Mouse (Mus musculus): ENCODE data around the gene Tmem189.

Gene Tmem189

GRCm38 (mm10) chr2:167680657-167681056, 9.0 kb downstream of the Tmem189 start:
- no peak for DNase-seq (ENCODE audit: low read depth, low spot score)

GRCm38 (mm10) chr2:167679902-167680430, 9.7 kb downstream of the Tmem189 start:
- peak; percentile 65 for DNase-seq (ENCODE audit: low read depth, low spot score)

GRCm38 (mm10) chr2:167678600-167678999, 11.0 kb downstream of the Tmem189 start:
- no peak for DNase-seq (ENCODE audit: low read depth, low spot score)

GRCm38 (mm10) chr2:167675120-167675909, 14.3 kb downstream of the Tmem189 start:
- DNase-seq (ENCODE audit: low read depth, low spot score) = no peak

- DNase-seq (ENCODE audit: low read depth, low spot score) = no peak
Measured at GRCm38 (mm10) chr2:167672212-167672685, 17.4 kb downstream of the Tmem189 start.

GRCm38 (mm10) chr2:167671101-167671633, 18.5 kb downstream of the Tmem189 start:
- DNase-seq (ENCODE audit: low read depth, low spot score) = no peak

GRCm38 (mm10) chr2:167669398-167669797, 20.2 kb downstream of the Tmem189 start:
- no peak for DNase-seq (ENCODE audit: low read depth, low spot score)

GRCm38 (mm10) chr2:167668426-167668825, 21.2 kb downstream of the Tmem189 start:
- DNase-seq (ENCODE audit: low read depth, low spot score) = no peak

GRCm38 (mm10) chr2:167665972-167666713, 23.5 kb downstream of the Tmem189 start:
- no peak for DNase-seq (ENCODE audit: low read depth, low spot score)

GRCm38 (mm10) chr2:167662713-167663112, 26.9 kb downstream of the Tmem189 start:
- DNase-seq (ENCODE audit: low read depth, low spot score) = no peak

GRCm38 (mm10) chr2:167661270-167662203, 28.1 kb downstream of the Tmem189 start, which contains the start of gene Gm20431:
TSS of gene Gm20431 (minus strand) at chr2:167661496.
- DNase-seq (ENCODE audit: low read depth, low spot score) = peak; percentile 91

- DNase-seq (ENCODE audit: low read depth, low spot score) = no peak
Measured at GRCm38 (mm10) chr2:167660611-167660971, 29.0 kb downstream of the Tmem189 start.

- no peak for DNase-seq (ENCODE audit: low read depth, low spot score)
Measured at GRCm38 (mm10) chr2:167659847-167660610, 29.6 kb downstream of the Tmem189 start.

GRCm38 (mm10) chr2:167659177-167659846, 30.3 kb downstream of the Tmem189 start:
- no peak for DNase-seq (ENCODE audit: low read depth, low spot score)

- no peak for DNase-seq (ENCODE audit: low read depth, low spot score)
Measured at GRCm38 (mm10) chr2:167658712-167659111, 30.9 kb downstream of the Tmem189 start.

GRCm38 (mm10) chr2:167657973-167658372, 31.6 kb downstream of the Tmem189 start:
- no peak for DNase-seq (ENCODE audit: low read depth, low spot score)

GRCm38 (mm10) chr2:167656629-167657478, 32.8 kb downstream of the Tmem189 start:
- DNase-seq (ENCODE audit: low read depth, low spot score) = no peak

GRCm38 (mm10) chr2:167654911-167655600, 34.6 kb downstream of the Tmem189 start:
- no peak for DNase-seq (ENCODE audit: low read depth, low spot score)

All from embryo, embryonic 11.5 days (tissue).